Mouse (Mus musculus) heart, postnatal 0 days (tissue): Measurements from ENCODE around the gene Gpx3.

Source experiments
- CTCF ChIP-seq: IDR thresholded peaks from 2 replicates; pipeline ENCODE4 v1.5.1; 2016; ENCODE audit warnings: antibody characterized with exemption, control low read depth, low read depth
- EP300 ChIP-seq: IDR thresholded peaks from 2 replicates; pipeline ENCODE4 v1.6.1; 2016; ENCODE audit warnings: antibody characterized with exemption, low read depth

DNA sequence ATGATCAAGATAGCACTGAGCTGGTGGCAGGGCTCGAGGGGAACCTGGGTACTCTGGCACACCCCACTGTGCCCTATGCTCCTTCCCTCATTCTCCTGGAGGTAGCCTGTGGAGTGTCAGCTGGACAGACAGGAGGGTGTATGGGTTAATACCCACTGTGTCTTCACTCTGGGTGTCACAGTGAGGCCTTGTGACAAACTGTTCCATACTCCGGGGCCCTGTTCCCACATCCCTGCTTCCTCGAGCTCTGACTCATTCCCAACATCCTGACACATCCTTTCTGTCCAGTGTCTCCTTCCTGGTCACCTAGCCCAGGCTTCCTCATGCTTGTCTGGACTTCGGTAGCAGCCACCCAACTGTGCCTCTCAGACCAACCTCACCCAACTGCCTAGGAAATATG lies 4.2 kb downstream of the Gpx3 start:
- no peak for TF ChIP-seq CTCF
- TF ChIP-seq EP300, result no peak
